Mouse (Mus musculus): ENCODE data around the gene Fam151a.

- no peak for TF ChIP-seq USF1 (IDR thresholded peaks at IDR 0.05; ENCODE audit: low read depth, low read length)
- TF ChIP-seq CHD1 (IDR thresholded peaks at IDR 0.05; ENCODE audit: low read depth, low read length), result no peak
- TF ChIP-seq TCF12 (IDR thresholded peaks at IDR 0.05; ENCODE audit: low read depth, low read length), result no peak
- no peak for TF ChIP-seq RAD21 (IDR thresholded peaks at IDR 0.05; ENCODE audit: low read depth, low read length)
These were observed 38.9 kb downstream of the Fam151a start for GRCm38 (mm10) chr4:106772558-106772957.
